Mouse (Mus musculus) c-Kit-positive CD71-positive TER-119-negative erythroid progenitor cells, embryonic 14.5 days (primary cell): ENCODE data around the gene Lsp1.

Experiments
- DNase-seq: peaks from one replicate; pipeline ENCODE4 v3.0.0-alpha.2; 2013; ENCODE audit warnings: low read depth

Gene Lsp1

GRCm38 (mm10) chr7:142538766-142539165, 78.2 kb downstream of the Lsp1 start:
- DNase-seq = no peak

GRCm38 (mm10) chr7:142539828-142540227, 79.2 kb downstream of the Lsp1 start:
- DNase-seq = no peak

- no peak for DNase-seq
Measured at GRCm38 (mm10) chr7:142542771-142543303, 82.2 kb downstream of the Lsp1 start.
